Comparison of ENCODE assay signal across 9 mouse cellular contexts in the genomic region with DNA sequence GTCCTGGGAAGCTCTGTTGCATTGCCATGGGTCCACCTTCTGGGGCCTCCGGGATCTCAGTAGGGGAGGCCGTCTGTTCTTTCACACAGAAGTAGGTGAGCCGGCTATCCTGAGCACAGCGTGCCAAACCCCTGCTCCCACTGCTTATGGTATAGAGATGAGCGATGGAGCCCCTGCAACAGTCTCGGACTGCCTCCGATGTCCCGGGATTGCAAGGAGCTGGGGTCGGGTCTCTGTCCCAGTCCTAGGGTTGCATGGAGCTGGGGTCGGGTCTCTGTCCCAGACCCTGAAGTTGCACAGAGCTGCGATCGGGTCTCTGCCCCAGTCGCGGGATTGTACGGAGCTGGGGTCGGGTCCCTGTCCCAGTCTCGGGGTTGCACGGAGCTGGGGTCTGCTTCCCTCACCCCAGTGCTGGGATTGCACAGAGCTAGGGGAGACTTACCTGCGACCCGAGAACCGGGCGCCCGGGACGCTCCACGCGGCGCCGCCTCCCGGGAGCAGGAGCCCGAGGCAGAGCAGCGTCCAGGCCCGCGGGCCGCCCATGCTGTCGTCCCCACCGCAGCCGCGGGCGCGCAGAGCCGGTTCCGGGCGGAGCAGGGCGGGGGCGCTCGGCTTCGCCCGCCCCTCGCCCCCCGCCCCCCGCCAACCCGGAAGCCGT. TPM values are rescaled to one million over a fixed set of nuclear protein-coding genes. Genes with fewer than 3 reads are reported as not detected.
A peak's percentile ranks its signal among the peaks of the same experiment; 100 is the strongest.
DNase-seq lines count a peak whose midpoint lies in the region; ATAC-seq and TF ChIP-seq lines count a peak whose summit lies in the region.
"Had no signal": no experiment of that assay in that cellular context is flagged by ENCODE, and none has a peak within 500 bp of the region (broad histone marks: within the 10 kb centered on the region; RNA-seq: fewer than 3 reads in every experiment).

Gene Emid1 (minus strand): TSS at position 578 of the 658 bp plus-strand sequence.

- in situ Hi-C loops in CH12.LX (cut with MboI; ENCODE audit: low pct_ligation_motif_present, low pct_unique_long_range_greater_than_20kb, low sequenced_read_pairs), result no loop called here

- peaks cover 33% of the 10 kb centered on the region for H3K27me3 ChIP-seq in heart, embryonic 10.5 days (ENCODE audit: insufficient read depth, poor library complexity, severe bottlenecking)
- H3K27me3 ChIP-seq in CH12.LX (replicated peaks), result peaks cover 13% of the 10 kb centered on the region
- H3K27me3 ChIP-seq in embryonic facial prominence, embryonic 13.5 days, result peaks cover 10% of the 10 kb centered on the region
- no peaks in the 10 kb centered on the region for H3K27me3 ChIP-seq in stomach, postnatal 0 days (ENCODE audit: control insufficient read depth, insufficient read depth, low read length)

- no peak for TF ChIP-seq CTCF in CH12.LX (conservative IDR thresholded peaks at IDR 0.05 in 1 of 2, IDR thresholded peaks at IDR 0.05 in 1 of 2; ENCODE audit: low read depth in 2 of 2, low read length in 2 of 2)
- no peak; the same call in 1 of the 2 replicates for TF ChIP-seq CTCF in stomach, postnatal 0 days (IDR thresholded peaks at IDR 0.05; ENCODE audit: low read depth)

- H3K27ac ChIP-seq in heart, embryonic 10.5 days, result peak within 1 kb of the TSS; percentile 89
- H3K27ac ChIP-seq in CH12.LX (ENCODE audit: insufficient read depth, low read depth), result no peak within 1 kb of the TSS
- H3K27ac ChIP-seq in embryonic facial prominence, embryonic 13.5 days, result peak within 1 kb of the TSS; percentile 11; the same call in 1 of the 2 replicates
- peak within 1 kb of the TSS; percentile 67 for H3K27ac ChIP-seq in stomach, postnatal 0 days (replicated peaks)

- ATAC-seq in embryonic facial prominence, embryonic 13.5 days (ENCODE audit: insufficient number of reproducible peaks, insufficient read depth, low FRiP score, low TSS enrichment, low read depth), result no peak
- peak; percentile 45 for ATAC-seq in stomach, postnatal 0 days (ENCODE audit: low FRiP score, low TSS enrichment)

- no peaks in the 10 kb centered on the region for H3K36me3 ChIP-seq in heart, embryonic 10.5 days
- H3K36me3 ChIP-seq in CH12.LX (replicated peaks in 1 of 2; ENCODE audit: control insufficient read depth in 1 of 2, insufficient read depth in 1 of 2, low read length in 1 of 2), result no peaks in the 10 kb centered on the region
- H3K36me3 ChIP-seq in embryonic facial prominence, embryonic 13.5 days, result no peaks in the 10 kb centered on the region
- no peaks in the 10 kb centered on the region for H3K36me3 ChIP-seq in stomach, postnatal 0 days (ENCODE audit: control insufficient read depth, insufficient read depth, low read length)

- peaks cover 58% of the 10 kb centered on the region for H3K4me1 ChIP-seq in heart, embryonic 10.5 days
- H3K4me1 ChIP-seq in CH12.LX (ENCODE audit: control insufficient read depth in 1 of 2, insufficient read depth in 2 of 2), result peaks cover 14 to 52% of the 10 kb centered on the region in 2 experiments
- peaks cover 47% of the 10 kb centered on the region for H3K4me1 ChIP-seq in embryonic facial prominence, embryonic 13.5 days
- peaks cover 11% of the 10 kb centered on the region for H3K4me1 ChIP-seq in stomach, postnatal 0 days (replicated peaks; ENCODE audit: control insufficient read depth, insufficient read depth)

- DNase-seq in heart, embryonic 10.5 days (ENCODE audit: low spot score), result no peak
- DNase-seq in heart, adult 11 months, result no peak
- no peak for DNase-seq in CH12.LX (ENCODE audit: extremely low read depth)
- DNase-seq in induced T-regulatory cell, adult 2 months (ENCODE audit: low read depth), result peak; percentile 35
- peak; percentile 44 for DNase-seq in lung, postnatal 10 days
- peak; percentile 51 for DNase-seq in stomach, postnatal 0 days (ENCODE audit: low spot score)
- DNase-seq in cerebellum, postnatal 4 days (ENCODE audit: low spot score in 2 of 2), result no peak

- H3K4me2 ChIP-seq in CH12.LX (ENCODE audit: insufficient read depth, low read depth, poor library complexity, severe bottlenecking), result peak within 1 kb of the TSS; percentile 53
- H3K4me2 ChIP-seq in embryonic facial prominence, embryonic 13.5 days, result peak within 1 kb of the TSS; percentile 84
- H3K4me2 ChIP-seq in stomach, postnatal 0 days (replicated peaks; ENCODE audit: low read depth), result peak within 1 kb of the TSS; percentile 89

- TF ChIP-seq EP300 in CH12.LX (IDR thresholded peaks at IDR 0.05; ENCODE audit: low read length), result no peak
- no peak for TF ChIP-seq EP300 in stomach, postnatal 0 days (optimal IDR thresholded peaks at IDR 0.05)

- H3K79me2 ChIP-seq in CH12.LX (replicated peaks; ENCODE audit: control insufficient read depth, extremely low read depth, insufficient read depth, poor library complexity, severe bottlenecking), result no peaks in the 10 kb centered on the region

- TF ChIP-seq RAD21 in CH12.LX (IDR thresholded peaks at IDR 0.05; ENCODE audit: low read depth, low read length), result no peak

- no peak for TF ChIP-seq POLR2A in CH12.LX (IDR thresholded peaks at IDR 0.05; ENCODE audit: low read depth, low read length)

- H3K9ac ChIP-seq in CH12.LX (ENCODE audit: insufficient read depth, low read depth), result no peak within 1 kb of the TSS
- peak within 1 kb of the TSS; percentile 83 for H3K9ac ChIP-seq in embryonic facial prominence, embryonic 13.5 days
- peak within 1 kb of the TSS; percentile 70 for H3K9ac ChIP-seq in stomach, postnatal 0 days (ENCODE audit: low read length)

- H3K9me3 ChIP-seq in heart, embryonic 10.5 days, result no peaks in the 10 kb centered on the region
- H3K9me3 ChIP-seq in CH12.LX (replicated peaks; ENCODE audit: low read length), result no peaks in the 10 kb centered on the region
- no peaks in the 10 kb centered on the region for H3K9me3 ChIP-seq in embryonic facial prominence, embryonic 13.5 days
- no peaks in the 10 kb centered on the region for H3K9me3 ChIP-seq in stomach, postnatal 0 days (ENCODE audit: control insufficient read depth, low read length)

- H3K4me3 ChIP-seq in heart, embryonic 10.5 days, result peak within 1 kb of the TSS; percentile 76
- no peak within 1 kb of the TSS for H3K4me3 ChIP-seq in CH12.LX (replicated peaks in 1 of 3; ENCODE audit: low read depth in 2 of 3, low read length in 2 of 3, poor library complexity in 1 of 3)
- H3K4me3 ChIP-seq in embryonic facial prominence, embryonic 13.5 days, result peak within 1 kb of the TSS; percentile 63
- peak within 1 kb of the TSS; percentile 57 for H3K4me3 ChIP-seq in stomach, postnatal 0 days (ENCODE audit: low read depth, low read length)
- H3K4me3 ChIP-seq: myocyte had no signal

- dilution Hi-C loops in CH12.LX (cut with MboI; ENCODE audit: extremely low pct_ligation_motif_present, extremely low pct_unique_long_range_greater_than_20kb, low sequenced_read_pairs), result no loop called here

- under 1% methylated on average over 53 of the region's 53 CpGs for WGBS in heart, embryonic 10.5 days
- WGBS in embryonic facial prominence, embryonic 13.5 days, result 1% methylated on average over 34 of the region's 53 CpGs
- WGBS in stomach, postnatal 0 days, result under 1% methylated on average over 45 of the region's 53 CpGs

TF ChIP-seq in CH12.LX, 34 proteins besides CTCF, POLR2A, EP300 and RAD21:
- no peak for TF ChIP-seq BHLHE40 (IDR thresholded peaks at IDR 0.05; ENCODE audit: low read depth, low read length)
- no peak for TF ChIP-seq MEF2A (IDR thresholded peaks at IDR 0.05; ENCODE audit: borderline replicate concordance, low read depth, low read length)
- TF ChIP-seq ZC3H11A (IDR thresholded peaks at IDR 0.05; ENCODE audit: low read depth, low read length), result no peak
- TF ChIP-seq NRF1 (IDR thresholded peaks at IDR 0.05; ENCODE audit: low read depth, low read length), result no peak
- TF ChIP-seq UBTF (IDR thresholded peaks at IDR 0.05; ENCODE audit: low read depth, low read length), result no peak
- TF ChIP-seq KAT2A (IDR thresholded peaks at IDR 0.05; ENCODE audit: insufficient replicate concordance, low read length), result no peak
- no peak for TF ChIP-seq ETS1 (conservative IDR thresholded peaks at IDR 0.05; ENCODE audit: low read depth, low read length)
- no peak for TF ChIP-seq POLR2AphosphoS2 (IDR thresholded peaks at IDR 0.05; ENCODE audit: low read depth, low read length)
- no peak for TF ChIP-seq MXI1 (IDR thresholded peaks at IDR 0.05; ENCODE audit: low read depth, low read length)
- TF ChIP-seq ZMIZ1 (IDR thresholded peaks at IDR 0.05; ENCODE audit: low read depth, low read length), result no peak
- no peak for TF ChIP-seq ZNF384 (IDR thresholded peaks at IDR 0.05; ENCODE audit: low read depth, low read length)

RNA-seq across cellular contexts. Expression of gene Emid1, which starts in this region (rescaled TPM):
- polyA plus RNA-seq in heart, embryonic 10.5 days (2016; fragmentation: Nextera tagmentation; extraction: Ambion mirVana), result 11.8 and 14.6 TPM in 2 replicates
- 0.13 TPM in 1 of 2 replicates, not detected in the other for total RNA-seq in CH12.LX (2012; rRNA removed)
- not detected in 2 replicates for total RNA-seq in CH12.LX (2014; rRNA removed)
- not detected in 2 replicates for polyA plus RNA-seq in CH12.LX (2012; ENCODE audit: insufficient read length, low read depth)
- 50.4 and 50.8 TPM in 2 replicates for polyA plus RNA-seq in embryonic facial prominence, embryonic 13.5 days (2015; fragmentation: Nextera tagmentation; extraction: Ambion mirVana)
- 48.7 and 51.3 TPM in 2 replicates for polyA plus RNA-seq in stomach, postnatal 0 days (2015; fragmentation: Nextera tagmentation; extraction: Ambion mirVana)

Comparison
In these comparisons a context has a peak if more than half of its experiments do, and no peak if none do; other contexts are left out.
1. RNA of gene Emid1 (polyA plus RNA-seq): 50.4 to 50.8 TPM in embryonic facial prominence, embryonic 13.5 days, 48.7 to 51.3 TPM in stomach, postnatal 0 days and 11.8 to 14.6 TPM in heart, embryonic 10.5 days; not detected in CH12.LX; every median in the first group is over 10 times any median in the second.
2. DNase-seq: peak in induced T-regulatory cell, adult 2 months (single experiment), lung, postnatal 10 days (single experiment) and stomach, postnatal 0 days (single experiment); none in heart, embryonic 10.5 days (single experiment), heart, adult 11 months (single experiment), CH12.LX (single experiment) and cerebellum, postnatal 4 days (0 of 2).
3. H3K4me3 ChIP-seq: peak in heart, embryonic 10.5 days (single experiment), embryonic facial prominence, embryonic 13.5 days (single experiment) and stomach, postnatal 0 days (single experiment); none in CH12.LX (0 of 3).
4. Peak in every context shown above with its lines, with median percentiles within 50 percentile points of each other: H3K4me2 ChIP-seq.